ENCODE assay signal across 9 mouse cellular contexts in genomic region chr15:93115674-93116102, GRCm38 (mm10).
A peak's percentile ranks its signal among the peaks of the same experiment; 100 is the strongest.
DNase-seq lines count a peak whose midpoint lies in the region; ATAC-seq lines count a peak whose summit lies in the region.
"Had no signal": no experiment of that assay in that cellular context is flagged by ENCODE, and none has a peak within 500 bp of the region (broad histone marks: within the 10 kb centered on the region; RNA-seq: fewer than 3 reads in every experiment).

No protein-coding gene starts in this region.

- H3K9me3 ChIP-seq in kidney, embryonic 14.5 days (ENCODE audit: control insufficient read depth, low read length) = no peaks in the 10 kb centered on the region
- no peaks in the 10 kb centered on the region for H3K9me3 ChIP-seq in stomach, embryonic 15.5 days

- H3K4me3 ChIP-seq in kidney, embryonic 14.5 days (ENCODE audit: low read length) = peak overlapping the region; percentile 28
- peak overlapping the region; percentile 23; the same call in 1 of the 2 replicates for H3K4me3 ChIP-seq in stomach, embryonic 15.5 days (replicated peaks)

- peak overlapping the region; percentile 61 for H3K4me2 ChIP-seq in kidney, embryonic 14.5 days (replicated peaks; ENCODE audit: low read depth, low read length)
- H3K4me2 ChIP-seq in stomach, embryonic 15.5 days = peak overlapping the region; percentile 57

- ATAC-seq in kidney, embryonic 14.5 days (ENCODE audit: low FRiP score, low TSS enrichment) = peak; percentile 92
- peak; percentile 85 for ATAC-seq in frontal cortex, adult (ENCODE audit: low TSS enrichment)
- ATAC-seq in megakaryocyte progenitor cell, adult 5-6 weeks (replicated peaks; ENCODE audit: poor library complexity) = peak; percentile 77
- peak; percentile 60 for ATAC-seq in stomach, embryonic 15.5 days (ENCODE audit: insufficient read depth, low FRiP score, low read depth)

- H3K4me1 ChIP-seq in kidney, embryonic 14.5 days (ENCODE audit: control insufficient read depth, insufficient read depth, low read length) = no peaks in the 10 kb centered on the region
- H3K4me1 ChIP-seq in stomach, embryonic 15.5 days = peaks cover 7% of the 10 kb centered on the region

- H3K27me3 ChIP-seq in kidney, embryonic 14.5 days (ENCODE audit: control insufficient read depth, insufficient read depth, low read length) = no peaks in the 10 kb centered on the region
- H3K27me3 ChIP-seq in stomach, embryonic 15.5 days (replicated peaks) = no peaks in the 10 kb centered on the region

- no peak overlapping the region for H3K9ac ChIP-seq in kidney, embryonic 14.5 days (ENCODE audit: low read depth, low read length)
- H3K9ac ChIP-seq in stomach, embryonic 15.5 days = no peak overlapping the region

- no peak overlapping the region for H3K27ac ChIP-seq in kidney, embryonic 14.5 days (ENCODE audit: low read depth, low read length)
- no peak overlapping the region for H3K27ac ChIP-seq in stomach, embryonic 15.5 days

- DNase-seq in kidney, adult 18-20 months = no peak
- peak; percentile 52 for DNase-seq in brain, embryonic 18.5 days (ENCODE audit: low read depth, low spot score)
- DNase-seq in layer of hippocampus, adult 18-20 months (ENCODE audit: low spot score in 2 of 2) = peak; percentile 37 to 71
- DNase-seq in spleen, adult 18-20 months = no peak

- H3K36me3 ChIP-seq in kidney, embryonic 14.5 days (ENCODE audit: control insufficient read depth, insufficient read depth, low read length) = no peaks in the 10 kb centered on the region
- H3K36me3 ChIP-seq in stomach, embryonic 15.5 days = no peaks in the 10 kb centered on the region
- H3K36me3 ChIP-seq: G1E had no signal

- WGBS in kidney, embryonic 14.5 days = 2% methylated on average over 16 of the region's 16 CpGs
- 5% methylated on average over 16 of the region's 16 CpGs for WGBS in stomach, embryonic 15.5 days

Comparison
In these comparisons a context has a peak if more than half of its experiments do, and no peak if none do; other contexts are left out.
1. DNase-seq: peak in brain, embryonic 18.5 days (single experiment) and layer of hippocampus, adult 18-20 months (2 of 2); none in kidney, adult 18-20 months (single experiment) and spleen, adult 18-20 months (0 of 2).
2. Peak in every context shown above with its lines, with median percentiles within 50 percentile points of each other: ATAC-seq.